Mouse (Mus musculus) small intestine, adult 10 weeks (tissue): ENCODE data around the gene Ccl9. TPM values are rescaled to one million over a fixed set of nuclear protein-coding genes. Genes with fewer than 3 reads are reported as not detected.

Experiments
- polyA plus RNA-seq: library from polyadenylated mRNA; stranded (reverse); fragments of 350-450 nt; fragmentation: Illumina TruSeq; extraction: RNeasy Lipid Tissue Mini Kit (QIAGEN cat#74804); gene quantifications from one replicate; pipeline ENCODE4 v1.2.3, GENCODE M21; 2014; ENCODE audit warnings: low replicate concordance

Ccl9 gene
- polyA plus RNA-seq, result 20.5 TPM

GRCm38 (mm10) chr11:83578186-83578760, at the start of gene Ccl9:
Gene Ccl9, minus strand, starts transcription at chr11:83578636.

GRCm38 (mm10) chr11:83592853-83593252, 14.4 kb upstream of the Ccl9 start, which contains the start of gene Ccl6:
Gene Ccl6, minus strand, starts transcription at chr11:83593087.

GRCm38 (mm10) chr11:83530360-83530759, 48.1 kb downstream of the Ccl9 start, which contains the start of gene Ccl5:
Gene Ccl5, minus strand, starts transcription at chr11:83530518.

Other genes with a start within 250 kb of the Ccl9 start
- gene Rasl10b, start 169.5 kb downstream of the Ccl9 start, polyA plus RNA-seq, result not detected
- gene Gas2l2, start 149.2 kb downstream of the Ccl9 start, polyA plus RNA-seq, result not detected
- gene 1700020L24Rik, start 141.0 kb downstream of the Ccl9 start, polyA plus RNA-seq, result not detected
- gene Mmp28, start 115.6 kb downstream of the Ccl9 start, polyA plus RNA-seq, result 0.19 TPM
- 343 TPM for gene Taf15, start 105.5 kb downstream of the Ccl9 start, polyA plus RNA-seq
- gene Heatr9, start 56.5 kb downstream of the Ccl9 start, polyA plus RNA-seq, result not detected
- gene Ccl5, start 48.1 kb downstream of the Ccl9 start, polyA plus RNA-seq, result 15.4 TPM
- gene Ccl6, start 14.5 kb upstream of the Ccl9 start, polyA plus RNA-seq, result 311 TPM
- gene Rpl9-ps1, start 67.0 kb upstream of the Ccl9 start, polyA plus RNA-seq, result not detected
- gene Ccl3, start 70.7 kb upstream of the Ccl9 start, polyA plus RNA-seq, result 1.9 TPM
- gene Ccl4, start 83.9 kb upstream of the Ccl9 start, polyA plus RNA-seq, result not detected
- gene Wfdc17, start 125.4 kb upstream of the Ccl9 start, polyA plus RNA-seq, result 24.5 TPM
- gene Wfdc18, start 130.4 kb upstream of the Ccl9 start, polyA plus RNA-seq, result not detected
- 5.0 TPM for gene Wfdc21, start 168.3 kb upstream of the Ccl9 start, polyA plus RNA-seq
- 6.8 TPM for gene Heatr6, start 175.1 kb upstream of the Ccl9 start, polyA plus RNA-seq